Mouse (Mus musculus) left cerebral cortex, postnatal 10 days (tissue): Measurements from ENCODE around the gene Gm5072. TPM values are rescaled to one million over a fixed set of nuclear protein-coding genes. Genes with fewer than 3 reads are reported as not detected.
"Not testable (repeated sequence)": the region's sequence is repeated elsewhere in the genome, so short reads cannot be mapped to it uniquely, and the experiment has no call there.

Experiments
- DNase-seq, 2 experiments: peaks; one replicate each; pipeline ENCODE4 v3.0.0; 2021 to 2022; ENCODE audit warnings: low spot score in 2 of 2, mixed read lengths in 1 of 2; ENCODE audit errors: extremely low spot score in 1 of 2
- intact Hi-C: fragments of 180-260 bp; cut with DNase I; formaldehyde crosslinking; loops from one replicate; pipeline ENCODE4 v1.15.1; 2025
- total RNA-seq, 2 experiments: library from RNA; stranded (reverse); gene quantifications; 2 replicates each; pipeline ENCODE4 v1.2.3; 2021

Gene Gm5072
- not detected for total RNA-seq

- intact Hi-C loops, DNase-seq: not testable (repeated sequence)
Observed at GRCm38 (mm10) chrX:91392200-91392599, at the start of gene Gm5072. Gm5072 (plus strand) TSS chrX:91392500.

Other genes with a start within 250 kb of the Gm5072 start
- not detected for gene Mageb2, start 60.8 kb upstream of the Gm5072 start, total RNA-seq
- not detected for gene Gm8914, start 87.6 kb downstream of the Gm5072 start, total RNA-seq
- gene 1700084M14Rik, start 183.4 kb downstream of the Gm5072 start, total RNA-seq, result not detected
- not detected for gene Gm14781, start 239.7 kb downstream of the Gm5072 start, total RNA-seq